Mouse (Mus musculus): ENCODE results near the gene Wdr59.

Gene Wdr59

DNA sequence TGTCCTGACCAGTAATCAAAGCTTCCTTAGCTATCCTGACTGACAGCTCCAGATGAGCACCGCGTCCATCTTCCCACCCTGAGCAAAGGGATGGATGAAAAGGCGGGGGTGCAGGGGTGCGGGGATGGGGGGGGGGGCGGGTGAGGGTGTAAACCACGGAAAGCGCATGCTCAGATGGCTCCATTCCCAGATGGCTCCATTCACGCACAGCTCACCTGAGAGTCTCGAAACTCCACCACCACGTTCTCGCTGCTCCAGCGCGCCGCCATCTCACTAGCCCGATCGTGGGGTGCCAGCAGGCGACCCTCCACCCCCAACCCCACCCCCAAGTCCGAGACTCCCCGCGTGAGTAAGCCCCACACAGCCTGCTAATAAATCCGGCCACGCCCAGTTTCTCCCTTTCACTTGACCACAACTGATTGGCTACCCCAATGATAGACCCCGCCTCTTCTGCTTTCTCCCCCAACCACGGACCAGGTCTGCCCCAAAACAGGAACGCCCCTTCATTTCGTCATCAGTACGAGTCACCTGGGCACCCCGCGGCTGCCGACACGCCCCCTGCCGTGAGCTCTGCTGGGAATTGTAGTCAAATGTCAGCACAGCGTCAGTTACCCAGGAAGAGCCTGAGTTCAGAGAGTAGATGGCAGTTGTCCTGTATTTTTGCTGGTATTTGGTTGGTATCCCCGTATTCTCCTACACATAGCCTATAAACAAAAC lies at the start of gene Wdr59:
Gene Wdr59 (minus strand): TSS at position 380 of the 717 bp plus-strand sequence.
- DNase-seq (ENCODE audit: low read depth, low spot score): peak; percentile 99

- no peak for DNase-seq (ENCODE audit: low read depth, low spot score)
Measured at GRCm38 (mm10) chr8:111571661-111572060, 49.8 kb upstream of the Wdr59 start.

- DNase-seq (ENCODE audit: low read depth, low spot score): no peak
Measured at GRCm38 (mm10) chr8:111570432-111570831, 48.5 kb upstream of the Wdr59 start.

DNA sequence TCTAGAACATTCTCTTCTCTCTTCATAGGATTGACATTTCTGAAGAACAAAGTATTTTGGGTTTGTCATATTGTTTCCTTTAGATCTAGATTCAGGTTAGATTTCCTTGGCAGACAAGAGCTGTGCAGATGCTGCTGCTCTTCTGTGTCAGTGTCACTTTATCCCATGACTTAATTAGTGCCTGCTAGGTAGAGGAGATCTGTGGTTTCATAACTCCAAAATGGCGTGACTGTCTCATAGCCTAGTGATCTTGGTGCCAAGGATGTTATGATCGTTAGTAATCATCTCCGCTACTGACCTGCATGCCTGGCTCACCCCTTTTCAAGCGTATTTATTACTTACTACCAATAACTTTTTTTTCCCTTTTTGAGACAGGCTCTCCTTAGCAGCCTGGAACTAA lies 48.0 kb upstream of the Wdr59 start:
- no peak for DNase-seq (ENCODE audit: low read depth, low spot score)

DNA sequence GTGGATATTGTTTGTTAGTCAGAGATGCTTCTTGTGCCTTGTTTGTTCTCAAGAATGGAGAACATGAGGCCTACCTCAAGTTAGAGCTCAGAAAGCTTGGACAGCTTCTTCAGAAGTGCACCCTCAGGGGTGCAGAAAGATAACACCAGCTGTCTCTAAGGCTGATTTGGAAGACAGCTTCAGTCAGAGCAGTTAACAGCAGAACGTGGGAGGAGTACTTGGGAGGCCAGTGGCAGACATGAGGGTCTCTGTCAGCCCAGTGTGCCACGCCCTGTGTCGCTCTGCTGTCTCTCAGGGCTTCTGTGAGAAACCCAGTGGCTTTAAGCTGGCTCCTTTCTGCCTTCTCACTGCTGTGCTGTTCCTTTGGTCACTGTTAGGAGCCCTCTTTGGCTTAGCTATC lies 46.1 kb upstream of the Wdr59 start:
- no peak for DNase-seq (ENCODE audit: low read depth, low spot score)

DNA sequence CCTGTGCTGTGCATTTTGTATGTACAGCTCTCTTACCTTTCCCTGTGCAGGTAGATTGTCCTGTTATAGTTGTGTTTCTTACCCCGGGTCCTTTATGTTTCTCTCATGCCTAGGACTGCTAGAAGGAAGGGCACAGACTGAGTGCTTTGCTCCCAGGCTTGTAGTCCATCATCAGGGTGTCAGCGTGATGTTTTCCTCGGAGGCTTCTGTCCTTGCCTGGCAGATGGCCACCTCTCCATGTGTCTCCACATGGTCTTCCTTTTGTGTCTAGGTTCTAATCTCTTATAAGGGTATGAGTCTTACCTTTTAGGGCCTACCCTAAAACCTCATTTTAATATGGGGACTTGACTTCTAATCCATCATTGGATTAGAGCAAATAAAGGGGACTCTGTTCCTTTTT lies 45.7 kb upstream of the Wdr59 start:
- no peak for DNase-seq (ENCODE audit: low read depth, low spot score)

DNA sequence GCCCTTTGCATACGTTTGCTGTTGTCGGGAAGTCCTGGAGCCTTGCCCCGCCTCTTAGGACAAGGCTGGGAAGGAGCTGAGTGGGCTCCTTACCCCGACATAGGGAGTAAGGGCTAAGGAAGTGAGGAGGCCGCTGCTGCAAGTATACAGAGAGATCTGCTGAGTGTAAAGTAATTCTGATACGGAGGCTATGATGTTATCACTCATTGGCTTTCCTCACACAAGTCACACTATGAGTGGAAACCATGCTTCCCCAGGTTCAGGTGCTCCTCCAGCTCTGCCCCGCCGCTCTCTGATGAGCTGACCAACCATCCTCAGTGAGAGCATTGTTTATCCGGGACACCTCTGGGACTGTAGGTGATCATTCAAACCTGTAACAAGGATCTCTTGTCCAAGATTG lies 44.4 kb upstream of the Wdr59 start:
- DNase-seq (ENCODE audit: low read depth, low spot score): no peak

- DNase-seq (ENCODE audit: low read depth, low spot score): no peak
Measured at GRCm38 (mm10) chr8:111565784-111566191, 43.9 kb upstream of the Wdr59 start.

DNA sequence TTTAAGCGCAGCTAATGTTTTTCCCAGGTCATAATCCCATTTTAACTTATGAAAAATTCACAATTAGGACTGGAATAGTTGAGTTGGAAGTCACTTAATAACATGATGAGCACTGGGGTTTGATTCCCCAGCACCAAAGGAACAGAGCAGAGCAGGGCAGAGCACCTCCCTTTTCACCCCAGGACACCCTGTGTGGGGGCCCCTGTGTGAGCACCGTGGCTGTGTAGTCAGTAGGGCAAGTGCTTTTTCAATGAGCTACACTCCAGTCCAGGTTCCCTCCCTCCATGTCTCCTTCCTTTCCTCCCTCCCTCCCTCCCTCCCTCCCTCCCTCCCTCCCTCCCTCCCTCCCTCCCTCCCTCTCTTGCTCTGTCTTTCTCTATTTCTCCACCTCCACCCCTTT lies 42.2 kb upstream of the Wdr59 start:
- no peak for DNase-seq (ENCODE audit: low read depth, low spot score)

- no peak for DNase-seq (ENCODE audit: low read depth, low spot score)
Measured at GRCm38 (mm10) chr8:111563687-111564086, 41.8 kb upstream of the Wdr59 start.

GRCm38 (mm10) chr8:111563075-111563474 lies 41.2 kb upstream of the Wdr59 start:
- no peak for DNase-seq (ENCODE audit: low read depth, low spot score)

GRCm38 (mm10) chr8:111562274-111562803 lies 40.4 kb upstream of the Wdr59 start:
- no peak for DNase-seq (ENCODE audit: low read depth, low spot score)

DNA sequence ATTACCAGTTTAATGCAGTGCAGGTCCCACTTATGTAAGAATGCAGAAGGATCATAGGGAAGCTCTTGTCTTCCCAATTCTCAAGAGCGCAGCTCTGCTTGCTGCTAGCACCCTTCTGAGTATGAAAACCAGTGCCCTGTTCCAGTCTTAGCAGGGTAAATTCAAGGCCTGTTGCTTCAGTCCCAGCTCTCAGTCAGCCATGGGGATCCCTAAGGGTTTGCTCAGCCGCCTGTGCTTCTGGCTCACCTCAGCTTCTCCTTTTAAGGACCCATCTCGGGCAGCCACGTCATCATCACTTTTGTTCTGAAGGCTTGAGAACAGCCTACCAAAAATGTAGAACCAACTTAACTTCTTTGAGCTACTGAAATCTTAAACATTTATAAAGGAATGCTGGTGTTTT lies 39.9 kb upstream of the Wdr59 start:
- DNase-seq (ENCODE audit: low read depth, low spot score): no peak

- DNase-seq (ENCODE audit: low read depth, low spot score): no peak
Measured at GRCm38 (mm10) chr8:111551511-111552130, 29.7 kb upstream of the Wdr59 start.

GRCm38 (mm10) chr8:111550002-111550870 lies 28.3 kb upstream of the Wdr59 start:
- no peak for DNase-seq (ENCODE audit: low read depth, low spot score)

GRCm38 (mm10) chr8:111548201-111548600 lies 26.3 kb upstream of the Wdr59 start:
- DNase-seq (ENCODE audit: low read depth, low spot score): peak; percentile 76

- DNase-seq (ENCODE audit: low read depth, low spot score): no peak
Measured at GRCm38 (mm10) chr8:111547144-111547543, 25.3 kb upstream of the Wdr59 start.

DNA sequence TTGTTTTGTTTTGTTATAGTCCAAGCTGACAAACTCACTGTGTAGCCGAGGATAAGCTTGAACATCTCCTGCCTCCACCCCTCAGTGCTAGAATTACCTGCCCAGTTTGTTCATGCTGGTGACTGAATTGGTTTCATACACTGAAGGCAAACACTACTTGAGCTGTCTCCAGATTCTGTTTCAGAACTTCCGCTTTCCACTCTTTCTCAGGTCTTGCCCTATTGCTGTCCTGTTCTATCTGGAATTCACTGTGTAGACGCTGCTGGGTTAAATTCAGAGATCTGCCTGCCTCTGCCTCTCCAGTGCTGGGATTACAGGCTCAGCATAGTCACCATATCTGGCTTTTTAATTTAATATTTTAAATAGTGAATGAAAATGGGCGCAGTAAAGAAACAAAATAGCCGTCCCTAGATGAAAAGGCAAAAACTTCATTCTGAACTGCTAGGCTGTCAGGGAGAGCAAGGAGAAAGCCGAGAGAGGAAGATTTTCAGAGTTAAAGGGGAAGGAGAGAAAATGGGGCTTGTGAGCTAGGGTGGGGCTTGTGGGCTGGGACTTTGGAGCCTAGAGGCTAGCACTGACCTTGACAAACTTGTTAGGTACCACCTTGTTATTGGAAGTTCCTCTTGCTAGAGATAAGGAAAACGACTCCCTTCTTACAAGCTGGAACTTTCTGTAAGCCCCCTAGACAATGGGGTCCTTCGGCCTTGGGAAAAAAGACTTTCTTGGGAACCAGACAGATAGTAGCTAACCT lies 23.7 kb upstream of the Wdr59 start:
- no peak for DNase-seq (ENCODE audit: low read depth, low spot score)

- no peak for DNase-seq (ENCODE audit: low read depth, low spot score)
Measured at GRCm38 (mm10) chr8:111543712-111544380, 22.0 kb upstream of the Wdr59 start.

DNA sequence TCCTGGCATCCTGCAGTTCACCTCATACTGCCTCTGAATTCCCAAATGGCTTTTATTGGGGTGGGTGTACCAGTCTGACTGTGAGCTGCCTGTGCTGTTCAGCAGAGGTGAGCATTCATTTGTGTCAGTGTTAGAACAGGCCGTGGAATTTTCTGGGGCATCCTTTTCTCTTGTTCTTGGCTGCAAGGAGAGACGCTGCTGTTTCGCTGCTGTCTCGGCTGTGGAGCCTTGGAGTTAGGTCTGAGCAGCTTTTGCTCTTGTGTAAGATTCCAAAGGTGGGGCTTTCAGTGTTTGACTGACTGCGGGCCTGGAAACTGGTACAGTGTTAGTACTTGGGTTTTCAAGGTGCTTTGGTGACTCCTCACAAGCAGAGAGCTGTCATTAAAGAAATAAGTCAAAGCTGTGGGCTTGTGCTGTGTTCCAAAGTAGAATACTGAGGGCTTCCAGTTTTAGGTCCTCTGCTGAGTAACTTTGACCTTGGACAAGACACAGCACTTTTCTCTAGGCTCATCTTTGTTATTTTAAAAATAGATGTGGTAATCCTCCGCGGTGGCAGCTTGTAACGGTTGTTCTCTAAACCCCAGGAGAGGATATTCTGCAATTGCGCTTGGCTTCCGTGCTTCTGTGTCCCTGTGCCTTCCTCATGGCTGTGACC lies 17.7 kb upstream of the Wdr59 start:
- no peak for DNase-seq (ENCODE audit: low read depth, low spot score)
